Mouse (Mus musculus) right cerebral cortex, postnatal 25 days (tissue): ENCODE results near the gene Pon1.
"Not testable (repeated sequence)": the region's sequence is repeated elsewhere in the genome, so short reads cannot be mapped to it uniquely, and the experiment has no call there.

ENCODE experiments used
- DNase-seq: peaks from one replicate; pipeline ENCODE4 v3.0.0; 2022

Pon1 gene

DNA sequence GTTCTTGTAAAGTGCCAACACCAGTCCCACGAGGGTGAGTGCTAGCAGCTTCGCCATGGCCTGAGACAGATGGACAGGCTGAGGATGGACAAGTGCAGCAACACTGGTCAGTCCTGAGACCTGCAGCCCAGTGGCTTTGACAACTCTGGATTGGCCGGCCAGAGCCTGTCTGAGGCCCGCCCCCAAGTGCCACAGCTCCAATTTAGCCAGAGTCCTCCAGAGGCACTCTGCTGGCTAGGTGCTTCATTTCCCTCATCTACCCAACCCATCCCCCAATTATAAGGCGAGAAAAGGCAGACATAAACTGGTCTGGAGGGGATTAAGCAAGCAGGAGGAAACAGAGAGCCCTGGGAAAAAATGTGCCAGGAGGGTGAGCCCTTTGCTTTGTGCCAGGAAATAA, at the start of gene Pon1:
TSS of gene Pon1 (minus strand) at position 254 of the 400 bp plus-strand sequence.
- no peak for DNase-seq

DNA sequence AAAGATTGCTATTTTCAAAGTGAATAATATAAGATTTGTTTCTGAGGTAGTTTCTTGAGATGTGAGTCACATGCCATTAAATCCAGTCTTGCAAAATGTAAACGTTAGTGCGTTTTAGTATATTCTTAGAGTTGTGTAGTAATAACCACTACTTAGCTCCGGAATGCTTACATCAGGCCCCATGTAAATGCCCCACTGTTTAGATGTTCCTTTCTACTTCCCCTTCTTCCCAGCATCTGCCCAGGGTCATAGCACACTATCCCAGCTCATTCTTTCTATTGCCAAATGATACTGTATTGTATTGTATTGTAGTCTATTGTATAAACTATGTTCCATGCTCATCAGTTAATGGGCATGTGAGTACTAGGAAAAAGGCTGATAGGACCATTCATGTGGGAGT, 45.1 kb upstream of the Pon1 start:
- no peak for DNase-seq

DNA sequence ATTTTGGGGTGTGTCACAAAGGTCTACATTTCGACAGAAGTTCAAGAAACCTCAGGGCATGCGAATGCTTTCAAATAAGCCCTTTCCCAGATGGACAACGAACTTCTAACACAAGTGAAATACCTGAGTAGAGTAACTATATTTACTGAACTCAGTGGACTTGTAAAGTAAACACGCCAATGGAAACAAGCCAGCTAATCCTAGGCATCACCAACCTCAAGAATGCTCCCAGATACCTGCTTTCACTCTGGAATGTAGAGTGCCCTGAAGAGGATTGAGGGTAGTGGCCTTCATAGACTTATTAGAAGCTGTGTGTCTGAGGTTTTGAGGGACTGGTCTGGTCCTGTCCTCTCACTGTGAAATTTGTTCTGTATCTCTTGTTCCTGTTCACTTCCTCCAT, 43.8 kb upstream of the Pon1 start:
- no peak for DNase-seq

DNA sequence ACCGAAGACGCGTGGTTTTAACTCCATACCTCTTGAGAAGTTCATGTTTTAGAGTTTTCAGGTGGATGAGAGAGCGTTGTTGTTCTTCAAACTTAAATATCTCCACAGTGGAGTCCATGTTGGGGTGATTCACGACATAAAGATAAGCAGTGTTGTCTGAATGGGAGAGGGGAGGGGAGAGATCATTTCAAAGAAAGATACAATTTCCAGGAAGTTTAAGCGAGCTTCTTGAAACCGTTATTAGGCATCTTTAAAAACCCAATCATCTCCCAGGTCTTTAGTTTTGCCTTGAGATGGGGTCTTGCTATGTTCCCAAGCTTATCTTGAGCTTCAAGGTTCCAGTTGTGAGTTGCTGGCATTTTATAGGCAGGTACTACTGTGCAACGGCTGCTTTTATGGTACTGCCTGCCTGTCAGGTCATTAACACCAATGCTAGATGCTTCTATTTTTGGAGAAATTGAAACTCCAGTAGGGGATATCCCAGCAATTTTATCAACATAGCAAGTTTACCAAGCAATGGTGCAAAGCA, 43.2 kb upstream of the Pon1 start:
- DNase-seq = no peak

DNA sequence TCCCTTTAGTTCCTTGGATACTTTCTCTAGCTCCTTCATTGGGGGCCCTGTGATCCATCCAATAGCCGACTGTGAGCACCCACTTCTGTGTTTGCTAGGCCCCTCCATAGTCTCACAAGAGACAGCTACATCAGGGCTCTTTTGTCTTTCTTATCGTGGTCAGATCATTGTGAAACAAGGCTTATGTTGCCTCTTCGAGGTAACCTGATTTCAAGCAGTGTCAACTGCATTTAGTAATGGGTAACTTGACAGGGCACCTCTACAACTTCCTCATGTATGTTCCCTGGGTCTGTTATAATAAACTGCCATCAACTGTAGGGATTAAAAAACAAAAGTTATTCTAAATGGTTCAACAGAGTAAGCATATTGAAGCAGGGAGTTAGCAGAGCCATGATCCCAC, 40.8 kb upstream of the Pon1 start:
- DNase-seq = no peak

DNA sequence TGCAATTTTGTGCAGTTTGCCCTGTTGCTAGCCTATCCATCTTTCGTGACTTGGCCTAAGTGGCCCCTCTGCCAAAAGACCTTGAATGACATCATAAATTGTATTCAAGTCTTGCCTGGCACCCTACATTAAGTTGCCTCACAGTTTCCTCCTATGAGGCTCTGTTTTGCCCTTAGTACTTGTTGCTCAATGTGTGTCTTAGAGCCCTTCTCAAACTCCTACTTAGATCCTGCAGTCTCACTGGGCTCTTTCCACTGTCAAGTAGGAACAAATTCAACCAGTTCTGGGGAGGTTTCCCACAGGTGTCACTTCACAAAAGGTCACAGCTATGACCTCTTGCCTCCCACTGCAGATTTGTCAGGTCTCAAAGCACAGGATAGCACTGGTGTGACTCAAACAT, 40.1 kb upstream of the Pon1 start:
- DNase-seq = no peak

DNA sequence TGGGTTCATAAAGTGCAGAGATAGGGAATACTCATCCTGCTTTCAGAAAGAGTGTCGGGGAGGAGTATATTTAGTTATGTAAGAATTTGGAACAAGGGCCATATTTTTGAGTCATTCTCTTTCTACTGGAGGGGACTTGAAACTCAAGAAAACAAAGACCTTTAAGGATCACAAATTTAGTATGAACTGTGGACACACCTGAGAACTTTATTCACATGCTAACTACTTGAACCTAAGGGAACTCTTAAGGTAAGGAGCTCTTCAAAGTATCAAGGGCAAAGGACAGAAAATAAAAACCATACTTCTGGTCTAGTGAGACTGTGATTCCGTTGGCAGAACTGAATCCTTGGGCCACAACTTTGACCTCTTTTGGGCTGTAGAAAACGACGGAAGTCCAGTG, 38.3 kb upstream of the Pon1 start:
- no peak for DNase-seq

DNA sequence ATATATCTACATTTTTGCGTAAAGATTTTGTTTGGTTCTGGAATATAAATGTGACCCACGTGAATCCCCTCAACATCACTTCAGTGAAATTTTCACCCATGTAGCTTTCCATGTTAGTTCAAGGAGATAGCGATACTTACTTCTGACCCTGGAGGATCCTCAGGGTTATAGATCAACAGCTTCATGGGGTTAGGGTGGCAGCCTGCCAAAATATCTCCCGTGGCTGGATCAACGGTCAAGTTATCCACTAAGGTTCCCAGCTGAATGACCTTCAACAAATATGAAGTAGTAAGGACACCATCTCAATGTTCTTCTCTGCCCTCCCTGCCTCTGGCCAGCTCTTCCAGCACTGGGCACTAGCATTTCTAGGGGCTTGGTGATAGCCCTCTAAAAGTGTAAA, 36.5 kb upstream of the Pon1 start:
- no peak for DNase-seq

DNA sequence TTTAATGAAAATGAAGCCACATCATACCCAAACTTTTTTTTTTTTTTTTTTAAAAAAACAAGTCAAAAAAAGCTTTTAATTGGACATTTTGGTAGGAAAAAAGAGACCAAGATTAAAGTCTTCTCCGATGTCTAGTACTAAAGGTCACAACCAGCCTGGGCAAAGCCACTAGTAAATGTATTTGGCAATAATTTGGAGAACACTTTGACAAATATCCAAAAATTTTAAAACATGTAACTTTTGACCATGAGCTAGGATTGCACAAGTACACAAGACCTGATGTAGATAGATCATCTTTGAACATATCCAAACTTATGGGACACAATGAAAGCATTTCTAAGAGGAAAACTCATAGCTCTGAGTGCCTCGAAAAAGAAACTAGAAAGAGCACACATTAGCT, 29.8 kb upstream of the Pon1 start:
- DNase-seq = not testable (repeated sequence)

DNA sequence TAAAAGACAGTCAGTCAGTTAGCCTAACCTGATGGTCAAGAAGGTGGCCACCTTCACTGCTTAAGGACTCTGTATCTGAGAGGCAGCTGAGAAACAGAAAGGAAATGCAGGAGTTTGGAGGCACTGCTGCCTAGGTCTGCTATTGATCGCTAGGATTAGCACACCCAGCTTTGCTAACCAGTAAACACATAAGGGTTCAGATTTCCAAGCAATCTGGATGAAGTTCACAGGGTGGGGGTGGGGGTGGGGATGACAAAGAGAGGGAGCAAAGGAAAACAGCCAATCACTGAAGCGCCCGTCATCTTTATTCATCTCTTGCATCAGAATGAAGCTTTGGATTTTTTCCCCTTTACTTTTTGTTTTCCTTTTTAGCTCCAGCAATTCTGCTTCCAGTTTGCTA, 28.3 kb upstream of the Pon1 start:
- DNase-seq = no peak

DNA sequence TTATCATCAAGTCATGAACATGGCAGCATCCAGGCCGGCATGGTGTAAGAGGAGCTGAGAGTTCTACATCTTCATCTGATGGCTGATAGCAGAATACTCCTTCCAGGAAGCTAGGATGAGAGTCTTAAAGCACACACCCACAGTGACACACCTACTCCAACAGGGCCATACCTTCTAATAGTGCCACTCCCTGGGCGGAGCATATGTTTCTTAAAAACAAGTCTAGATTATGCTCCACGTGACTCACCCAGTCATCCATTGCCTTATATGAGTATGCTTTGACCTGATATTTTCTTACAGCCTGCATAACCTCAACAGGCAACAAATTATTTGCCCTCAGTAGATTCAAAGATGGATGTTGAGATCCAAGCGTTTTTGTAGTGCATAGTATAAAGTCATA, 24.4 kb upstream of the Pon1 start:
- DNase-seq = no peak

DNA sequence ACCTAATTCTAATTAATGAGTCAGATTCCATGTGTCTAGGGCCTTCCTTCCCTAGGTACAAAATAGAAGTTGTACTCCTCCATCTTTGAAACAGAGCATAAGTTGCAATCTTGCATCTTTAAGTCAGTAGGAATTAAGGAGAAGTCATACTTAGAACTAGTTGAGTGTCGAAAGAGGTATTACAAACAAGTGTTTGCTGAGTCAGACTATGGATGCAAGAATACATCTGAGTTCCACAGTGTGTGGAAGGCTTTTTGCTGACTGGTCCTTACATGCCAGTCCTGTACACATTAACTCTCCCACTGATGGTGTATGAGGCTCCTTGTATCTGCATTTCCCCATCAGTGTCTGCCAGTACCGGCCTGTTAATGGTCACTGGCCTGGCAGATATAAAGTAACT, 14.1 kb upstream of the Pon1 start:
- no peak for DNase-seq

DNA sequence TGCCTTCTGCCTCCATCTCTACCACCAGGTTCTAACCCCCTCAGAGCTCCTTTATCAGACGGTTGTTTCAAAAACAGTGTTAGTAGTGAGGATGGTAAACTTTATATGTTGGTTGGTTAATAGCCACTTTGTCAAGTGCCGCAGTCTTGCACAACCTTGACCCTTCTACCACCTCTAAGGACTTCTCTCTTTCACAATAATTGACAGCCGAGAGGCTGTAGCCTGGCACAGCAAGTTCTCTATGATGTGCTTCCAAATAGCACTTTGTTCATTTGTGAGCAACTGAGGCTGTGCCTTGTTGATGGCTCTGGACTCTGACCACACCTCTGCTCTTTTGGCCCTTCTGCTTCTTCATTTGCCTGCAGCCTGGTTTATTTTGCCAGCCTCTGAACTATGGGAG, 6.2 kb upstream of the Pon1 start:
- DNase-seq = no peak

DNA sequence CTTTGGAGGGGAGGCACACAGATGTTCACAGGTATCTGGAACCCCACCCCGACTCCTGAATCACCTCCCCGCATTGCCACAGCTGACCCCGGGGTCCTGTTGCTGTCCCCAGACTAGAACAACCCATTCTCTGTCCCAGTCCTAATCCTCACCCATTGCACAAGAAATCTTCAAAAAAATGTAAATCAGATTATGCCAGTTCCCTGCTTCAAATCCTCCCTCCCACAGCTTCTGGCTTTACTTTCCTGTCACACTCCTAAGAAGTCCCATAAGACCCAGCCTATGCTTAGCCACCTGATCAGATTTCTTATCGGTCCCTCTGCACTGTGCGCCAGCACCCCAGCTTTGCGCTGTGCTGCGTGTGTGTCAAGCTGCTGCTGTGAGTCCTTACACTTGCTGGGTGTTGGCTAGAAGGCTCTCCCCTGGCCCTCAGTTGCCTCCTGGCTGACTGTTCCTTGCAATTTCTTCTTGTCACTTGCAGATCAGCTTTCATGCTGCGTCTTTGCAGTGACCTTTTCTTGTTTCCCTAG, 5.7 kb upstream of the Pon1 start:
- DNase-seq = no peak

DNA sequence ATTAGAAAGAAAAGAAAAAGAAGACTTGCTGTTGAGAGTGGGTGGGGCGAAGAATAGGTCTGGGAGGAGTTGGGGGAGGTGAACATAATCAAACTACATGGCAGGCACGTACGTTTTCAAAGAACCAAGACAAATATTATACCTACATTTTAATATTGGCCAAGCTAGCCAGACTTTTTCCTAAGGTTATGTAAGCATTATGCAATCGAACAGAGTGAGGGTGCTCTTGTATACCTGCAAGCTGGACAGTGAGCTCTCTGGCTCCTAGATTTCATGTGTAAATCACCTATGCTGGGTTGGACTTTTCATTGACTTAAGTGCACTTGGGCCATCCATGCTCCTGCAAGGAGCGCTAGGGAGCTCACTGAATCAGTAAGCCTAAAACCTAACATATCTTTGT, 4.8 kb upstream of the Pon1 start:
- no peak for DNase-seq

DNA sequence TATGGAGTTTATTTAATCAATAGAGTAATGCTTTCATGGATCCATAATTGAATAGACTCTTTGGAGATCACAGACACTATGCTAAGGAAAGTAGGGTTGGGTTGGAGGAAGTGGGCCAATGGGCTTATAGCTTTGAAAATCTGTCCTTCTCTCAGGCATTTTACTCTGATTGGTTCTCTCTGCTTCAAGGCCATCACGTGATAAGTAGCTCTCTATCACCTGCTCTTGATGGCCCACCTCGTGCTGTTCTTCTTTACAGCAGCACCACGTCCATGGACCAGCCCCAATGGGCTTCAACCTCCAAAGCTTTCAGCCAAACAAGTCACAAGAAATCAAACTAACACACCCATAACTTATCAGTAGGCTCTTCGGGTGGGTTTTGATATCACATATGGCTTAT, 3.0 kb downstream of the Pon1 start:
- DNase-seq = no peak

DNA sequence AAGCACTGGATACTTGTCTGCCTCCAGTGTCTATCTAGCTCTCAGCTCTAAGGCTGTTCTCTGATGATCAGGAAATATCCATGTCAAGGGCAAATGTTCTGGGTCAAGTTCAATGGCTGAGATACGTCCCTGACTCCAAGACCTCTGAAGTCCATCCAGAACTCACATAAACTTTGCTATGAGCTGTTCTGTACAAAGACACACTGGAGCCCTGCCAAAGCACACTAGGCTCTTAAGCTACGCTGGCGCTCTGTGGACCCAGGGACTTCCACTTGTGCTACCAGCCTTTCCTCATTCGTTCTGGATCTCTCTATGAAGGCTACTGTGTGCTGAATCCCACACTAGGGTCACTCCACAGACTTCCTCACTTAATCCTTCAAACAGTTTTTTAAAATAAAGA, 4.2 kb downstream of the Pon1 start:
- no peak for DNase-seq

DNA sequence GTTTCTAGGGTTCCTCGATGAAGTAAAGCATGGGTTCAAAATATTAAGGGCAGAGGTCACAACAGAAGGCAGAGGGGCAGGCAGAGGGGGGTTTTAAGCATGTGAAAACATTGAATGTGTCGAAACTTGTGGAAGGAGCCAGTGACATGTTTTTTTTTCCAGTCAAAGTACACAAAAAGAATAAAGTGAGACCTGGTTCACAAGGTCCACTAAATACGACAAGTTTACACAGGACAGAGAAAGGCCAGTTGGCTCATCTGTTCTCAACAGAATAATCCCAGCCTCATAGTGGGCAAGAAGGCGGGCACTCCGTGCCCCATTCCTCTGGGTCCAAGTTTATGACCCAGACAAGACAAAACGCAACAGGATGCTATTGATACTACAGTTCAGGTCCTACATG, 4.8 kb downstream of the Pon1 start:
- DNase-seq = no peak

DNA sequence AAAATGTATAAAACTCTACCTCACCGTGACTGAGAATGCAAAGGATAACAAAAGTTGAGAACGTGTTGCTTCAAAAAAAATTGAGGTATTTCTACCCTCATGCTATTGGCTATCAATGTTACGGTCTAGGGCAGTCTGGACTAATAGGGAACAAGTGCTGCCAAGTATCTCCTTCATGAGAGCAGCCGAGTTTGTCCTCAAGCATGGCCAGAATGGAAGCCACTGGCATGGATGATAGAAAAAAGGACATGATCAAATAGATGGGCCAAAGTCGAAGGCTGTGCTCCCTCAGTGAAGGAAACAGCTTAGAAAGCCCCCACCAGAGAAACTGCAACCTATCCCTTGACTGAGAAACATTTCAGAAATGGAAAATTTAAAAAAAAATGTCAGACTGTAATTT, 5.7 kb downstream of the Pon1 start:
- DNase-seq = no peak

DNA sequence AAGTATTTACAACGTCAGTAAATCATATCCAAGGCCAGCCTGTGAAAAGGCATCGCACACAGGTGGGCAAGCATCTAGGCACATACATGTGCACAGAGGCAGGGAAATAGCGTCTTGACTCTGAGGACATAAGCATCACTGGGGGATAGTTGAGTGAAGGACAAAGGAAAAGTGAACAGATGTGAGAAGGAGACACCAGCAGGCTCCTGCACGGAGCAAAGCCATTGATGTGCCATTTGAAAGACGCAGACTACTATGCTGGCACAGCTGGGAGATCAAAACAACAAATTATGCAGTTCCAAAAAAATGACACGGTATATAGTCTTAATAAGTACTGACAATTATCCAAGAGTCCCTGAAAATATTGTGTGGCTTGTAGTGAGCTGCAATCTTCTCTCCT, 6.2 kb downstream of the Pon1 start:
- DNase-seq = no peak

DNA sequence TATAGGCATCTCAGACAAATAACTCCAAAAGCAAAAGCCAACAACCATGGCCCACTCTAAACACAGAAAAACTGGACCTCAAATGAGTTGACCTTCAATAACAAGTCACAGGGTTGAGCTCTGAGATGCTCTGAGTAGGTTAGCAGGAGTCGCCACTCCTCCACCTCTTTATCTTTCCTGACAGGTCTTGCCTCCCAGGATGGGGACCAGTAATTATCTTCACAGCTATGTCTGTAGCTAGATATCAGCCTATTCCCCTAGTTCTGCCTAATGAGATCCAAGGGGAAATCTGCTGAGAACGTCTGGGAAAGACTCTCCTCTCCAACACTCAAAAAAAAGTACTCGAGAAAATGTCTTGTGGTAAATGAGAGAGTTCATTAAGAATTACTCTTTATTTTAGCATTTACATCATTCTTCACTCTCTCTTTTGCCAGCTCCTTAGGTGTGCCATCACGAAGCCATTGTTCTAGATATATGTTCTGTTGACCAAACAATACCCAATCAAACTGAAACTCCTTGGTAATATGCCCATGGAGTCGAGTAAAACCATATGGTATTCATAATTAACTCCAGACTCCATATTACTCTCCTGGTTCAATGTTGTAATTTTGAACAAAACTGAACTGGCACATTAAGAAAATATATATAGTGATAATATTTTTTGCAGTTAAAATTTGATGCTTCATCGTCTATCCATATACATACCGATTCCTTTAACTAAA, 7.4 kb downstream of the Pon1 start:
- no peak for DNase-seq

DNA sequence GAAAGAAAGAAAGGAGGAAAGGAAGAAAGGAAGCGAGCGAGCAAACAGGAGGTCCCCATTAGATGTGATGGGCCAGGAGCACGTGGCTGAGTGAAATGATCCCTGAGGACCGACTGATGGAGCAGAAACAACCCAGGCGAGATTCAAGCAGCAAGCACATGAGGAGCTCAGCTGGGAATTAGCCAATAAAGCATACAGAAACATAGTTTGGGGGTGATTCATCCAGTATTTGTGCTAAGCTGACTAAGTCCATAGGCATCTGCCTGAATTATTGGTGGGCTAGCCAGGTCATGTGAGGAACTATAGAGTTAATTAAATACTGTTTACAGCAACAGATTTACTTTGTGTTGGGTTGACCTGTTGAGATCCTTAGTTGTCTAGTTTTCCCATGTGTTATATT, 13.1 kb downstream of the Pon1 start:
- DNase-seq = no peak

DNA sequence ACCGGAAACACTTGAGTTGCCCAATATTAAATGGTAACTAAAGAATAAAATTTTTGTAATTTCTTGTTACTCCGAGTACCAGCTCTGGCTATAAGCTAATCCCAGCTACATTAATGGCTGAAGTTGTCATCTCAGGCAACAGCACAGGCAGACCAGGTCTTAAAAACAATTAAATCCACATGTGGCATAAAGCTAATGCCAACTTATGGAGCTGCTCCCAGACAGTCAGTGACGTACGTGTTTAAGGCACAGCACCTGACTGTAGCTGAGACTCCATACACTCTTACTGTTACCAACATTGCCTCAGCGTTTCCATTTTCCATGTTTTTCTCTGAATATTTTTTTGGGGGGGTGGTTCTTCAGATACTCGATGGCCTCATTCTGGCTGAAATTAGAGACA, 14.6 kb downstream of the Pon1 start:
- no peak for DNase-seq

DNA sequence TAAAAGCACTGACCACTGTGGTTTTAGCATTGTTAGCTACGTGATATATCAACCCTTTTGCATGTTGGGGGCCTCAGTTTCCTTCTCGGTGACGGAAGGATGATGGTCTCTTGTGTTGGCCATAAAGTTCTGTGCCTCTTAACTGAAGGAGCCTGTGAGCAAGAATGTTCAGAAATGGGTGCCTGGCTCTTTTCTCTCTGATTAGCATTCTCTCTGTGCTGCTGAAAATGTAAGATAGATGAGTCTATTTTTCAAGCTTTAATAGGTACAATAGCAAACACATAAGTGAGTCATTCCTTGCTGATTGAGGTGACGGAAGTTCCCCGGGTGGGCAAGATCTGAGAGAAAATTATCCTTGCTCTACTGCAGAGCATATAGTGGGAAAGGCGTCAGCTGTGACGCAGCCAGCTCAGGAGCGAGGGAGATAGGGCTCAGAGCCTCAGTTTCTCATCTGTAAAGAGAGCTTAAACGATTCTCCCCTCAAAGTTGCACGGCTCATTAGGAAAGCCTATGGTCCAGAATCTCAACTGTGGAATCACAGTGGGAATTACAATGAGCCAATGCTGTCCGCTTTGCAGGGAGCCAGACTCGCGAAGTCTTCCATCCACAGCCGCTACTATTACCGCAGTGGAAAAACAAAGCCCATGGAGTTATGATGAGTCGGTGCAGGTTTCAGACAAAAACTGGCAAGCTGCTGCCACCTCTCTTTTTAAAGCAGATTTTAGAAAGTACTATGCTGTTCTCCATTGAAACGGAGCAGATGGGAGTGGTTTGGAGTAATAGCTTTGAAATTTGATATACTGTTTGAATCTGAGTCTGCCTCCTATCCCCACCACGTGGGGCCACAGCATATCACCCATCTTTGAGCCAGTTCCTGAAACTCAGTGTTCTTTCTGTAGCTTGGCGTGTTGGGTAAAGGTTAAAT, 15.5 kb downstream of the Pon1 start:
- DNase-seq = peak; percentile 7
